Mouse (Mus musculus): ENCODE results near the gene Gna13. TPM values are rescaled to one million over a fixed set of nuclear protein-coding genes. Genes with fewer than 3 reads are reported as not detected.
A peak's percentile ranks its signal among the peaks of the same experiment; 100 is the strongest.

Gna13 gene
- total RNA-seq, 2 experiments from 2014 or later: 55.5 to 60.9 TPM

DNA sequence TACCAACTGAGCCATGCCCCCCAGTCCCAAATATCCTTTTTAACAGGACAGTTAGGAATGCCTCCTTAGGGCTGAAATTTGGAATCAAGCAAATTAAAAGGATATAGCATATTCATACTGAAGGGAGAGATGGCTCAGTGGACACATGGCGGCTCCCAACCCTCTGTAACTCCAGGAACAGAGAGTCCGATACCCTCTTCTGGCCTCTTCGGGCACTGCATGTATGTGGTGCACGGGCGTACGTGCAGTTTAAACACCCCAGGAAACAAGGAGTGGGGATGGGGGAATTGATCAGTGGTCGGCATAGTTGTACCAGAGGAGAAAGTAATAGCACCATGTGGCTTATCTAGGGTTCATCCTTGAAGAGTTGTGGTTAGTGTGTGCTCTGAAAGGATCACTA lies 82.0 kb downstream of the Gna13 start:
- H3K4me3 ChIP-seq: no peak overlapping the region
- TF ChIP-seq CTCF (conservative IDR thresholded peaks at IDR 0.05): peak; percentile 67
- DNase-seq (ENCODE audit: low spot score in 2 of 2): no peak
- H3K27ac ChIP-seq: no peak overlapping the region

GRCm38 (mm10) chr11:109445438-109446035 lies 82.9 kb downstream of the Gna13 start:
- Histone ChIP-seq H3K27ac (no peak overlapping the region), H3K4me3 (no peak overlapping the region)
- DNase-seq (ENCODE audit: low spot score in 2 of 2): peak; percentile 33 to 39
- TF ChIP-seq CTCF (conservative IDR thresholded peaks at IDR 0.05): peak; percentile 90

Other genes starting within 250 kb of the Gna13 start
- gene E030025P04Rik, start 218.5 kb upstream of the Gna13 start, total RNA-seq (2021): not detected
- gene Rgs9, start 64.7 kb upstream of the Gna13 start, total RNA-seq (2021): 10 to 100 TPM; 15.1 to 16.2 TPM
- not detected for gene 9930022D16Rik, start 51.1 kb downstream of the Gna13 start, total RNA-seq (2021)
- 10 to 100 TPM; 54.7 to 64.7 TPM for gene Amz2, start 63.1 kb downstream of the Gna13 start, total RNA-seq (2021)
- gene Arsg, start 110.5 kb downstream of the Gna13 start, total RNA-seq (2021): 10 to 100 TPM; 11.7 to 13.9 TPM
- 1 to 10 TPM; 7.2 to 8.1 TPM for gene Slc16a6, start 110.8 kb downstream of the Gna13 start, total RNA-seq (2021)
- 10 to 100 TPM; 21.6 to 22.2 TPM for gene Wipi1, start 249.1 kb downstream of the Gna13 start, total RNA-seq (2021)